Mouse (Mus musculus) liver, adult 2 months (tissue): Measurements from ENCODE around the gene Syne3.

ENCODE experiments used
- CTCF ChIP-seq: fragments of 200-500 bp; IDR thresholded peaks from 2 replicates; pipeline ENCODE4 v1.5.1; 2011; ENCODE audit warnings: low read depth, low read length, control low read depth
- POLR2A ChIP-seq: fragments of 200-500 bp; IDR thresholded peaks from 2 replicates; pipeline ENCODE4 v1.6.1; 2011; ENCODE audit warnings: low read length, control low read depth; ENCODE audit not compliant: insufficient read depth; ENCODE audit errors: extremely low read depth

DNA sequence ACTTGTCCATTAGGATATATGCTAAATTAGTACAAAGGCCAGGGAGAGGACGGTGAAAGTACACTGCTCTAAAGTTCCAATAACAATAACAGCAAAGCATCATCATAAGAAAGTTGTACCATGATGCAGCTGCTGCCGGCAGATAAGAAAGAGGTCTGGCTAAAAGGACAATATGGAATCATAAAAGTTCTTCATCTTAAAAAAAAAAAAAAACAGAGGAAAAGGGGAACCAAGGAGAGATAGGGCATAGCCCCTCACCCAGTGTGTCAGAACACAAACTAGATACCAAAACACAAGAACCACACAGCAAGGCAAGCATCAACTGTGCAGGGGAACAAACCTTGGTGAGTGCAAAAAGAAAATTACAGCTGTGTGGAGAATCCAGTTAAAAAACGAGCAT, 117.4 kb downstream of the Syne3 start:
- TF ChIP-seq CTCF (no peak), POLR2A (no peak)
